27 mouse cellular contexts compared by ENCODE assay signal in genomic region chr9:22563612-22564347, GRCm38 (mm10).
DNase-seq lines count a peak whose midpoint lies in the region; ATAC-seq and TF ChIP-seq lines count a peak whose summit lies in the region.
"Had no signal": no experiment of that assay in that cellular context is flagged by ENCODE, and none has a peak within 500 bp of the region (broad histone marks: within the 10 kb centered on the region; RNA-seq: fewer than 3 reads in every experiment).

No protein-coding gene starts in this region.

- no peak overlapping the region for H3K4me2 ChIP-seq in kidney, embryonic 14.5 days (replicated peaks; ENCODE audit: low read depth, low read length)
- no peak overlapping the region for H3K4me2 ChIP-seq in kidney, postnatal 0 days (ENCODE audit: low read length)
- H3K4me2 ChIP-seq in stomach, embryonic 16.5 days (ENCODE audit: low read depth, low read length): no peak overlapping the region
- H3K4me2 ChIP-seq: embryonic facial prominence, embryonic 12.5 days; embryonic facial prominence, embryonic 15.5 days; heart, embryonic 12.5 days; heart, embryonic 15.5 days; hindbrain, embryonic 13.5 days had no signal

- no peaks in the 10 kb centered on the region for H3K4me1 ChIP-seq in kidney, embryonic 14.5 days (ENCODE audit: control insufficient read depth, insufficient read depth, low read length)
- H3K4me1 ChIP-seq in kidney, postnatal 0 days (replicated peaks; ENCODE audit: insufficient read depth, low read length): no peaks in the 10 kb centered on the region
- no peaks in the 10 kb centered on the region for H3K4me1 ChIP-seq in stomach, embryonic 16.5 days (ENCODE audit: control insufficient read depth, insufficient read depth, low read length)
- H3K4me1 ChIP-seq: embryonic facial prominence, embryonic 12.5 days; embryonic facial prominence, embryonic 15.5 days; heart, embryonic 12.5 days; heart, embryonic 15.5 days; hindbrain, embryonic 10.5 days; hindbrain, embryonic 13.5 days had no signal

- H3K36me3 ChIP-seq in kidney, embryonic 14.5 days (ENCODE audit: control insufficient read depth, insufficient read depth, low read length): no peaks in the 10 kb centered on the region
- H3K36me3 ChIP-seq in kidney, postnatal 0 days (ENCODE audit: insufficient read depth, low read length): no peaks in the 10 kb centered on the region
- no peaks in the 10 kb centered on the region for H3K36me3 ChIP-seq in stomach, embryonic 16.5 days (ENCODE audit: control insufficient read depth, insufficient read depth, low read length)
- H3K36me3 ChIP-seq: embryonic facial prominence, embryonic 12.5 days; embryonic facial prominence, embryonic 15.5 days; G1E; heart, embryonic 12.5 days; heart, embryonic 15.5 days; hindbrain, embryonic 10.5 days had no signal

- no peaks in the 10 kb centered on the region for H3K27me3 ChIP-seq in kidney, embryonic 14.5 days (ENCODE audit: control insufficient read depth, insufficient read depth, low read length)
- no peaks in the 10 kb centered on the region for H3K27me3 ChIP-seq in kidney, postnatal 0 days (ENCODE audit: insufficient read depth, low read length)
- no peaks in the 10 kb centered on the region for H3K27me3 ChIP-seq in stomach, embryonic 16.5 days (ENCODE audit: control insufficient read depth, insufficient read depth, low read length)
- H3K27me3 ChIP-seq: CH12.LX; embryonic facial prominence, embryonic 12.5 days; embryonic facial prominence, embryonic 15.5 days; heart, embryonic 12.5 days; heart, embryonic 15.5 days; hindbrain, embryonic 13.5 days; Patski had no signal

- peaks cover 4% of the 10 kb centered on the region for H3K9me3 ChIP-seq in kidney, embryonic 14.5 days (ENCODE audit: control insufficient read depth, low read length)
- no peaks in the 10 kb centered on the region for H3K9me3 ChIP-seq in kidney, postnatal 0 days (replicated peaks; ENCODE audit: low read length)
- no peaks in the 10 kb centered on the region for H3K9me3 ChIP-seq in stomach, embryonic 16.5 days (replicated peaks; ENCODE audit: control insufficient read depth, low read length)
- H3K9me3 ChIP-seq: embryonic facial prominence, embryonic 15.5 days; G1E; heart, embryonic 12.5 days; heart, embryonic 15.5 days; hindbrain, embryonic 10.5 days; hindbrain, embryonic 13.5 days had no signal

- peak overlapping the region; percentile 43; the same call in 1 of the 2 replicates for H3K27ac ChIP-seq in kidney, embryonic 14.5 days (ENCODE audit: low read depth, low read length)
- no peak overlapping the region for H3K27ac ChIP-seq in kidney, postnatal 0 days
- H3K27ac ChIP-seq in stomach, embryonic 16.5 days (ENCODE audit: low read length): 0 out of 2 replicates have a peak overlapping the region, but pooled peaks have one; percentile 15
- H3K27ac ChIP-seq: embryonic facial prominence, embryonic 12.5 days; embryonic facial prominence, embryonic 15.5 days; heart, embryonic 15.5 days; hindbrain, embryonic 10.5 days; hindbrain, embryonic 13.5 days had no signal

- H3K4me3 ChIP-seq in kidney, embryonic 14.5 days (ENCODE audit: low read length): no peak overlapping the region
- H3K4me3 ChIP-seq in kidney, postnatal 0 days (replicated peaks; ENCODE audit: low read depth, low read length): no peak overlapping the region
- H3K4me3 ChIP-seq in stomach, embryonic 16.5 days (replicated peaks; ENCODE audit: low read length): no peak overlapping the region
- H3K4me3 ChIP-seq: embryonic facial prominence, embryonic 12.5 days; embryonic facial prominence, embryonic 15.5 days; heart, embryonic 12.5 days; heart, embryonic 15.5 days; hindbrain, embryonic 10.5 days; hindbrain, embryonic 13.5 days had no signal

- WGBS in kidney, embryonic 14.5 days: 66% methylated on average over 11 of the region's 11 CpGs
- whole genome bisulfite sequencing in kidney, postnatal 0 days: 63% methylated on average over 11 of the region's 11 CpGs
- 54% methylated on average over 11 of the region's 11 CpGs for WGBS in stomach, embryonic 16.5 days

- ATAC-seq in kidney, embryonic 14.5 days (ENCODE audit: low FRiP score, low TSS enrichment): peak; percentile 71; the same call in 1 of the 2 replicates
- no peak for ATAC-seq in kidney, postnatal 0 days (replicated peaks; ENCODE audit: low FRiP score, low read depth)
- peak; percentile 68 for ATAC-seq in stomach, embryonic 16.5 days (ENCODE audit: insufficient read depth, low FRiP score)
- no peak for ATAC-seq in megakaryocyte-erythroid progenitor cell, adult 5-6 weeks (replicated peaks; ENCODE audit: low FRiP score, low TSS enrichment, poor library complexity, severe bottlenecking)
- ATAC-seq: forebrain, embryonic 14.5 days; Patski had no signal

- no peak for TF ChIP-seq CTCF in kidney, postnatal 0 days (IDR thresholded peaks at IDR 0.05; ENCODE audit: low read depth)

- no peak for DNase-seq in kidney, adult 8-10 months
- peak; percentile 79 for DNase-seq in kidney, postnatal 0 days (ENCODE audit: low spot score)
- no peak for DNase-seq in kidney, adult 18-20 months
- DNase-seq in right cerebral cortex, adult 2 months (ENCODE audit: low spot score in 2 of 2): no peak
- DNase-seq: adrenal gland, postnatal 10 days; adrenal gland, postnatal 36 days; B cell, adult 2 months; cerebellum, adult 2 months; cerebellum, adult 9-11 months; cerebellum, postnatal 25 days; gastrocnemius, postnatal 25 days; heart, adult 18-20 months; heart, postnatal 10 days; heart, postnatal 36 days had no signal

- no peak overlapping the region for H3K9ac ChIP-seq in kidney, embryonic 14.5 days (ENCODE audit: low read depth, low read length)
- H3K9ac ChIP-seq in kidney, postnatal 0 days (ENCODE audit: low read depth, low read length): no peak overlapping the region
- no peak overlapping the region for H3K9ac ChIP-seq in stomach, embryonic 16.5 days (ENCODE audit: low read length)
- H3K9ac ChIP-seq: embryonic facial prominence, embryonic 12.5 days; embryonic facial prominence, embryonic 15.5 days; heart, embryonic 12.5 days; heart, embryonic 15.5 days; hindbrain, embryonic 13.5 days had no signal

Comparison
In these comparisons a context has a peak if more than half of its experiments do, and no peak if none do; other contexts are left out.
1. ATAC-seq: peak in kidney, embryonic 14.5 days (single experiment) and stomach, embryonic 16.5 days (single experiment); none in kidney, postnatal 0 days (single experiment) and megakaryocyte-erythroid progenitor cell, adult 5-6 weeks (single experiment).